Mouse (Mus musculus): Measurements from ENCODE around the gene Kcne2. TPM values are rescaled to one million over a fixed set of nuclear protein-coding genes. Genes with fewer than 3 reads are reported as not detected.

Gene Kcne2
- total RNA-seq, 2 experiments from 2014 or later = not detected

GRCm38 (mm10) chr16:92309126-92309525, 16.9 kb downstream of the Kcne2 start:
- no peak for DNase-seq (ENCODE audit: low spot score in 2 of 2)

- no peak for DNase-seq (ENCODE audit: low spot score in 2 of 2)
Observed at GRCm38 (mm10) chr16:92313953-92314741, 22.0 kb downstream of the Kcne2 start.

- DNase-seq (ENCODE audit: low spot score in 2 of 2) = no peak
Observed at GRCm38 (mm10) chr16:92316049-92316738, 24.0 kb downstream of the Kcne2 start.

GRCm38 (mm10) chr16:92319353-92320109, 27.3 kb downstream of the Kcne2 start:
- peak in 1 of 2 experiments; percentile 31 for DNase-seq (ENCODE audit: low spot score in 2 of 2)

GRCm38 (mm10) chr16:92320361-92320760, 28.2 kb downstream of the Kcne2 start:
- no peak for DNase-seq (ENCODE audit: low spot score in 2 of 2)

- DNase-seq (ENCODE audit: low spot score in 2 of 2) = no peak
Observed at GRCm38 (mm10) chr16:92321341-92321740, 29.2 kb downstream of the Kcne2 start, which contains the start of gene Fam243. Fam243 (minus strand) TSS chr16:92321441.

- DNase-seq (ENCODE audit: low spot score in 2 of 2) = no peak
Observed at GRCm38 (mm10) chr16:92324309-92325061, 32.3 kb downstream of the Kcne2 start.

- no peak for DNase-seq (ENCODE audit: low spot score in 2 of 2)
Observed at GRCm38 (mm10) chr16:92325062-92325406, 32.8 kb downstream of the Kcne2 start.

- no peak for DNase-seq (ENCODE audit: low spot score in 2 of 2)
Observed at GRCm38 (mm10) chr16:92327911-92328310, 35.7 kb downstream of the Kcne2 start.

GRCm38 (mm10) chr16:92330966-92331365, 38.8 kb downstream of the Kcne2 start:
- DNase-seq (ENCODE audit: low spot score in 2 of 2) = no peak

- no peak for DNase-seq (ENCODE audit: low spot score in 2 of 2)
Observed at GRCm38 (mm10) chr16:92334600-92334999, 42.4 kb downstream of the Kcne2 start.

GRCm38 (mm10) chr16:92336280-92336679, 44.1 kb downstream of the Kcne2 start:
- DNase-seq (ENCODE audit: low spot score in 2 of 2) = peak; percentile 46 to 58

GRCm38 (mm10) chr16:92340612-92341511, 48.7 kb downstream of the Kcne2 start:
- peak in 1 of 2 experiments; percentile 36 for DNase-seq (ENCODE audit: low spot score in 2 of 2)

- no peak for DNase-seq (ENCODE audit: low spot score in 2 of 2)
Observed at GRCm38 (mm10) chr16:92345177-92345576, 53.0 kb downstream of the Kcne2 start.

GRCm38 (mm10) chr16:92346297-92346916, 54.2 kb downstream of the Kcne2 start:
- DNase-seq (ENCODE audit: low spot score in 2 of 2) = no peak
